Mouse (Mus musculus) frontal cortex, postnatal 25 days (tissue): ENCODE results near the gene Kctd8.
A peak's percentile ranks its signal among the peaks of the same experiment; 100 is the strongest.
"Not testable (repeated sequence)": the region's sequence is repeated elsewhere in the genome, so short reads cannot be mapped to it uniquely, and the experiment has no call there.

Experiments used
- DNase-seq, 2 experiments: peaks; one replicate each; pipeline ENCODE4 v3.0.0; 2022; ENCODE audit warnings: low spot score in 2 of 2

The Kctd8 gene

GRCm38 (mm10) chr5:69340919-69341801, at the start of gene Kctd8:
Kctd8 (minus strand) TSS chr5:69341679.
- DNase-seq = peak; percentile 16 to 38

GRCm38 (mm10) chr5:69379072-69379471, 37.6 kb upstream of the Kctd8 start:
- DNase-seq = no peak

DNA sequence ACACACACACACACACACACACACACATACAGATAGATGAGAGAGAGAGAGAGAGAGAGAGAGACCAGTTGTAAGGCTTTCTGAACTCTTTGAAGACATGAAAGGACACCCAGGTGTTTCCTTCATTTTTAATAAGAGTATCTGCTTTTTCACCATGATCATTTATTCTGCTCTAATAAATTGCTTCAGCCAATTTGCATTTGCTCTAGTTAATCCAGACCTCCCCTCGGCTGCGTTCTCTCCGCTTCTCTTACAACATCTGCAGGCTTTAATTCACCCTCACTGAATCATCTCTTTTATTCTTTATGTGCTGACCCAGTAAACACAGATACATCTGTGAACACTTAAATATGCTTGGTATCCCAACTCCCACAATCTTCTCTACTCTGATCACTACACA, 9.1 kb upstream of the Kctd8 start:
- DNase-seq = no peak

DNA sequence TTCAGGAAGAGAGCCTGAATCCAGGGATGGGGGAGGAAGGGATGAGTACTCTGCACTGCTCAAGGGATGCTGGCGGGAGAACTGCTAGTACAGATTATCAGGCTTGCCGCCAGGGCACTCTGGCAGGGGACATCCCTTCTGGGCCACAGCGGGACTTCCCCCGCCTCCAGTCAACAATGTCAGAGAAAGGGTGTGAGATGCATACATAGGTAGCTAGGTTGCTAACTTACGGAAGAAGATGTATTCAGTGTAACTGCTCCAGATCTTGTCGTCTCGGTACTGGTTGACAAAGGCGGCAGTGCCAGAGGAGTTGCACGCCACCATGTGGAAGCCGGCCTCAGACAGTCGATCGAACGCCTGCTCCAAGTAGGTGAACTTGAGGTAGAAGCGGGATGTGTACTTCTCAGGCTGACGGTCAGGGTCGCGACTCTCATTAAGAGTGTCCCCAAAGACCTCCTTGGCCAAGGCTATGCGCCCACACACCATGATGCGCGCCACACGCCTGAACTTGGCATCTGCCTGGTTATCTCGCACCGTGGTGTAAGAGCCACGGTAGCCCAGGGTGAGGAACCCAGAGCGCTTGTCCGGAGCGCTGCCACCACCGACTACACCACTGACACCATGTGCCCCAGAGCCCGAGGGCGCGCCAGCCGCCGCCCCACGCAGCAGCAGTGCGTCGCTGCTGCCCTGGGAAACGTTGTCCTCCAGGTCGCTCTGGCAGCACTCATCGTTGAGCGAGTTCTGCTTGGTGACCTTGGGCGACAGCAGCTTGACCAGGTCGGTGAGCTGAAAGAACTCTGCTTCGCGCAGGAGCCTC, 1.2 kb downstream of the Kctd8 start:
- DNase-seq = peak; percentile 40

DNA sequence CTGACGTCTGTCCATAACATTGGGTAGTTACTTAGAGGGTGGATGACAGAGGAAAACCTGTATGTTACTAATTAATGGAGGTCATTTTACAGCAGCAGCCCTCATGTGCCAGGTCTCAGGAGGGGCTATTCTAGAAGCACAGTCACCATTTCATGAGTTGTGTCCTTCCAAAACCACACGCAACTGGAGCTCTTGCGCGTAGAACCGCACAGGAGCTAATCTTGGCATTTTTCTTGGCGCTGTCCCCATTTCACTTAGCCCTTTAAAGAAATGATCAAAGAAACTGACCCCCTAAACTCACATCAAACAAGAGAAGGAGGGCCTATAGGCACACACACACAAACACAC, 1.9 kb downstream of the Kctd8 start:
- no peak for DNase-seq

DNA sequence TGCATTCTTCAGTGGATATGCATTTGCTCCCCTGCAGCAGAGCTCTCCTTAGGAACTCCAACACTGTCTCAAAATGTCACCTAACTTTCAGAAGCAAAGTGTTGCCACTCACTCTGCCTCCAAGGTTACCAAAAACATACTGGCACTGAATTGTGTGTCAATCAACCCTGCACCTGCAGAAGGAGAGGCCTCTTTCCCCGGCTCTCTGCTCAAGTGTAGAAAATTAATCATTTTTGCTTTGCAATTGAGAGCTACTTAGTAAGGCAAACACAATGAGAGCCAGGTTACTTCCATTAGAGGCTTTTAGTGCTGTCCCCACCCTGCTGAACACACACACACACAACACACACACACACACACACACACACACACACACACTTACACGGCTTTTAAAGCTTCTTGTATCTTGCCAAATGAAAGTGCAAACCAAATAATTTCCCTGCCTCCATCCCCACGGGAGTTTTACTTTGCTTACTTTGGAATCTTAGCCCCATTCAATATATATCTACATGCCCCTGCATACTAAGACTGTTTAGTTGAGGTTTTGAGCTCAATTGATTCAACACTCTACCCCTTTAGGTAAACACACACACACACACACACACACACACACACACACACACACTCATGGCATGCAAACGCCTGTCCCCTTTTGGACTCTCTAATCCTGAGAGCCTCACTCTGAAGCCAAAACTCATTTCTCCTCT, 2.4 kb downstream of the Kctd8 start:
- DNase-seq = no peak

- DNase-seq = no peak
Observed at GRCm38 (mm10) chr5:69327561-69327960, 13.9 kb downstream of the Kctd8 start.

DNA sequence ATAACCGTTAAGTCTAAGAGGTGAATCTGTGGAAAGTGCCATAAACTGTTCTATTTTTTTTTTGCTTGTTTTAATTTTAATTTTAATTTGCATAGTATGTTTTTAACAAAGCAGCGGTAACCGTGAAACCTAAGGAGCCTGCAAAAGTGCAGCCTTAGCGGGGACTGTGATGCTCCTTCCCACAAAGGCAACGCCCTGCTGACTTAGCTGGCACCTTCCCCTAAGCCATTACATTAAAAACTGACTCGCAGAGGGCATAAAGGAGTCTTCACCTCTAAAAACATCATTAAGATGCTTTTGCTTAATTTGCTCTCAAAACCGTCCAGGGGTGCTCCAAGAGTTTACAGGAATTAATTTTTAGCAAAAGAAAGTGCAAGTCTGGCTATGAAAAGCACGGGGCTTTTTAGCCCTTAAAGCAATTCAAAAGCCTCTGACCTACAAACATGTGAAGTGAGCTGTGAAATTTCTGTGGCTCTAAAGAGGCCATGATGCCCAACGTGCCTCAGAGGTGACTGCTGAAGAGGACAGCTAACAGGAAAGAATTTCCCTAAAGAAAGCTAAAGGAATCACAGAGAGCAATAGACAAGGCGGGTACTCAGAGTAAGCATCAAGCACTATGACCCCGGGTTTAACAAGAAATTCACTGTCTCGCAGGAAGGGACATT, 16.8 kb downstream of the Kctd8 start:
- no peak for DNase-seq

DNA sequence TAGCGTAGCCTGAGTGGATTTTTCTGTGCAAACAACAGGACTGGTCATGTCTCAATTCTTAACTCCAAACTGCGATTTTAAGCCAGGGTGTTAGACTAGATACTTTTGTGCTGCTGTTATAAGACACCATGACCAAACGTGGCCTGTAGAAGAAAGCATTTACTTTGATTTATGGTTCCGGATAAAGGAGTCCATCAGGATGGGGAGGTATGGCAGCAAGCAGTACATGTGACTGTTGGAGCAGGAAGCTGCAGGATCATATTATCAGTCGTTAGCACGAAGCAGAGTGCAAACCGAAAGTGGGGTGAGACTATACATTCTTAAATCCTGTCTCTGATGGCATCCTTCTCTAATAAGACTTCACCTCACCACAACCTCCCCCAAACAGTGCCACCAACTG, 28.9 kb downstream of the Kctd8 start:
- no peak for DNase-seq

DNA sequence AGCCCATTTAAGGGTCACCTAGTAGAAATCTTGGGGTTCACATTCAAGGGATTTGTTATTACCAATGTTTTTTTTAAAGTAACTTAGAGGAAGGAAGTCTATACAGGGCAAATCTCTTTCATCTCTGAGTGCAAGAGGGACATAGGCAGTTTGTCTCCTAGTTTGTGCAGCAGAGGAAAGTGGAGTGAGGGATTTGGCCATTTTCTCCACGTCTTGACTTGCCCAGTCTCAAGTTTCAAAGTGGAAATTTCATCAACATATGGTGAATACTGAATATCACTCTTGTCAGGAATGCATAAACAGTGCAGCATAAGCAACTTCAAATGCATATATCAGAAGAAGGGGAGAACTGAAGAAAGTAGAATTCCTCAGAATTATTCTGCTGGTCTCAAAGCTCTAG, 39.8 kb downstream of the Kctd8 start:
- DNase-seq = no peak

GRCm38 (mm10) chr5:69292353-69292752, 49.1 kb downstream of the Kctd8 start:
- no peak for DNase-seq

DNA sequence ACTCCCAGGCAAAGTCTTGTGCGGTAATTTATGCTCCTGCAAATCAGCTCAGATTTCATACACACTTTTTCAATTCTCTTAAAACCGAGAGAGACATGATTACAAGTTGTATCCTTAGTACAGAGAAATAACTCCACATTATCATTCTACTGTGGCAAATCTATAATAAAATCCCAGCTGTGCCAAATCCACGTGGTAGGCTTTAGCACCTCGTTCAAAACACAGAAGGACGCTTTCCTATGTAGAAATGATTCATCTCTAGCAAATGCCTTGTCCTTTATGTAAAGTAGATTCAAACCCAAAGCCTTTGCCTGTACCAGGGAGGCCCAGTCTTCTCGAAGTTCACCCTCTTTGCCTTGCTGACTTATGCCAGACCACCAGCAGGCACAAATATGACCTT, 57.1 kb downstream of the Kctd8 start:
- no peak for DNase-seq

DNA sequence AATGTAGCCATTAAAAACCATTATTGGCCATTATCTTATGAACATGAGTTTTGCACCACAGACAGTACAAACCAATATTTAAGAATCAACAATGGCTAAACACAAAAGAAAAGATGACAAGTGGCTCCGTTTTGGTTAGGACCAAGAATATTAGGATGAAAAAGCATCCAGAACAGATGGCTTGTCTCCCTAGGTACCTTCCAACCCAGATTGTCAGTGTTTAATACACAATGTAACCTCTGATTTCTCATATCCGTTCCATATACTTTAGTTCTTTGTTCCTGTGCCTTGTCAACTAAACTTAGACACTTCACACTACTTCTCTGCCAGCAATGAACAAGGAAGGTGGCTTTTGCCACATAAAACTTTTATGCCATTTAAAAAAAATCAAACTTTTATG, 89.1 kb downstream of the Kctd8 start:
- DNase-seq = no peak

- no peak for DNase-seq
Observed at GRCm38 (mm10) chr5:69241931-69242330, 99.5 kb downstream of the Kctd8 start.

GRCm38 (mm10) chr5:69233560-69233959, 107.9 kb downstream of the Kctd8 start:
- DNase-seq = no peak

GRCm38 (mm10) chr5:69231649-69232048, 109.8 kb downstream of the Kctd8 start:
- DNase-seq = not testable (repeated sequence)

DNA sequence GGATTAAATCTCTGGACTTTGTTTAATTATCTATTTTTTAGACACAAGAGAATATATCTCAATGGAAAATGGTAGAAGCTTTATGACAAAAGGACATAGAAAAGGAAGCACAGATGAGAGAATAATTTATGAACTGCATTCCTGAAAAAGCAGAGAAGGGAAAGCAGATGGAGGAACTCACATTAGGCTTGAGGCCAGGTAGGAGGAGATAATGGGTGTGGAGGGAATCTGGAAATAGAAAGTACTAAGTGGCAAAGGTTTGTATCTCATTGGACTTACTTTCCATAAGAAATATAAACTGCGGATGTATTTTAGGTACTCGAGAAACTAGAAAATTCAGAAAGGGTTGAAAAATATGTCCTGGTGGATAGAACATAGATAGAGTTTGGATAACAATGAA, 114.3 kb downstream of the Kctd8 start:
- DNase-seq = no peak

- no peak for DNase-seq
Observed at GRCm38 (mm10) chr5:69222608-69223007, 118.9 kb downstream of the Kctd8 start.

GRCm38 (mm10) chr5:69215216-69215615, 126.3 kb downstream of the Kctd8 start:
- DNase-seq = no peak

- DNase-seq = no peak
Observed at GRCm38 (mm10) chr5:69209401-69209800, 132.1 kb downstream of the Kctd8 start.

DNA sequence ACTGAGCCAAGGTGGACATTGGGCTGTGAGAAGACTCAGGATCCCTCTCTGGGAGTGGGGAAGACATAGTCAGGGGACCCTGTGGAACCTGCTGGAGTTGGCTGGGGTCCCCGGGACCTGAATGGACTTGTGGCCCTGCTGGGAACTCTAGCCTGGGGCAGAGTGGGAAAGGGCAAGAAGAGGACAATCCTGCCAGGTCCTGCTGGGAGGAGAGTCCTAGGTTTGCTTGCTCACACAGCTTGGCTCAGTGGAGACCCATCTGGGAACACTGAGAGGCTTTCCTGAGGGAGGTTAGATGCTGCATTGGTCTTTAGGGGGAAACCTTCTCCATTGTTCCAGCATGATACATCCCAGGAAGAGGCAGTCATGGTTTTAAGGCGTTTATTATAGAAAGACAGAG, 133.8 kb downstream of the Kctd8 start:
- no peak for DNase-seq
